Mouse (Mus musculus) right cerebral cortex, postnatal 25 days (tissue): ENCODE data around the gene Syce1l.

ENCODE experiments used
- DNase-seq: peaks from one replicate; pipeline ENCODE4 v3.0.0; 2022

Gene Syce1l

GRCm38 (mm10) chr8:113674611-113675010, 31.6 kb downstream of the Syce1l start:
- no peak for DNase-seq

GRCm38 (mm10) chr8:113675281-113675680, 32.3 kb downstream of the Syce1l start:
- DNase-seq = no peak

GRCm38 (mm10) chr8:113676811-113677210, 33.8 kb downstream of the Syce1l start:
- no peak for DNase-seq

GRCm38 (mm10) chr8:113679361-113679760, 36.3 kb downstream of the Syce1l start:
- no peak for DNase-seq

- DNase-seq = no peak
Measured at GRCm38 (mm10) chr8:113687889-113688542, 45.0 kb downstream of the Syce1l start.

GRCm38 (mm10) chr8:113688543-113688915, 45.5 kb downstream of the Syce1l start:
- no peak for DNase-seq

GRCm38 (mm10) chr8:113691622-113692343, 48.8 kb downstream of the Syce1l start:
- no peak for DNase-seq

- DNase-seq = no peak
Measured at GRCm38 (mm10) chr8:113704968-113705367, 62.0 kb downstream of the Syce1l start.
